Mouse (Mus musculus): ENCODE results near the gene Magix. TPM values are rescaled to one million over a fixed set of nuclear protein-coding genes. Genes with fewer than 3 reads are reported as not detected.

Magix gene
- polyA plus RNA-seq, 2 experiments, result 0.55 to 0.87 TPM

GRCm38 (mm10) chrX:7672739-7673138, 8.3 kb downstream of the Magix start:
- TF ChIP-seq POLR2A (IDR thresholded peaks at IDR 0.05; ENCODE audit: borderline replicate concordance, extremely low read depth, insufficient read depth, insufficient read length), result no peak
- DNase-seq (ENCODE audit: low spot score) (no peak), ATAC-seq (ENCODE audit: low FRiP score, low read depth) (no peak)
- Histone ChIP-seq H3K4me3 (replicated peaks; ENCODE audit: low read length) (no peak overlapping the region), H3K27me3 (ENCODE audit: control insufficient read depth, insufficient read depth, low read length) (no peaks in the 10 kb centered on the region), H3K27ac (replicated peaks; ENCODE audit: low read depth, low read length) (no peak overlapping the region), H3K4me1 (ENCODE audit: control insufficient read depth, insufficient read depth, low read length) (peaks cover 9% of the 10 kb centered on the region; the same call in 1 of the 2 replicates), H3K9me3 (ENCODE audit: control insufficient read depth, low read length) (no peaks in the 10 kb centered on the region), H3K9ac (ENCODE audit: low read depth, low read length, severe bottlenecking) (no peak overlapping the region), H3K36me3 (ENCODE audit: control insufficient read depth, insufficient read depth, low read length) (no peaks in the 10 kb centered on the region), H3K4me2 (replicated peaks; ENCODE audit: low read depth, low read length, severe bottlenecking) (no peak overlapping the region)
- WGBS, result 28% methylated on average over 6 of the region's 6 CpGs

GRCm38 (mm10) chrX:7670921-7671623, 10.0 kb downstream of the Magix start, which contains the start of gene Plp2:
TSS of gene Plp2 (minus strand) at chrX:7671390.
- Histone ChIP-seq H3K36me3 (ENCODE audit: control insufficient read depth, insufficient read depth, low read length) (peaks cover 6% of the 10 kb centered on the region; the same call in 1 of the 2 replicates), H3K4me2 (replicated peaks; ENCODE audit: low read depth, low read length, severe bottlenecking) (peak within 1 kb of the TSS; percentile 48), H3K27me3 (ENCODE audit: control insufficient read depth, insufficient read depth, low read length) (no peaks in the 10 kb centered on the region), H3K27ac (replicated peaks; ENCODE audit: low read depth, low read length) (peak within 1 kb of the TSS; percentile 63), H3K9me3 (ENCODE audit: control insufficient read depth, low read length) (no peaks in the 10 kb centered on the region), H3K9ac (ENCODE audit: low read depth, low read length, severe bottlenecking) (peak within 1 kb of the TSS; percentile 56), H3K4me1 (ENCODE audit: control insufficient read depth, insufficient read depth, low read length) (peaks cover 9% of the 10 kb centered on the region; the same call in 1 of the 2 replicates), H3K4me3 (replicated peaks; ENCODE audit: low read length) (peak within 1 kb of the TSS; percentile 44)
- WGBS, result 19% methylated on average over 27 of the region's 36 CpGs
- ATAC-seq (ENCODE audit: low FRiP score, low read depth) (peak; percentile 23; the same call in 1 of the 2 replicates), DNase-seq (ENCODE audit: low spot score) (no peak)
- no peak for TF ChIP-seq POLR2A (IDR thresholded peaks at IDR 0.05; ENCODE audit: borderline replicate concordance, extremely low read depth, insufficient read depth, insufficient read length)

DNA sequence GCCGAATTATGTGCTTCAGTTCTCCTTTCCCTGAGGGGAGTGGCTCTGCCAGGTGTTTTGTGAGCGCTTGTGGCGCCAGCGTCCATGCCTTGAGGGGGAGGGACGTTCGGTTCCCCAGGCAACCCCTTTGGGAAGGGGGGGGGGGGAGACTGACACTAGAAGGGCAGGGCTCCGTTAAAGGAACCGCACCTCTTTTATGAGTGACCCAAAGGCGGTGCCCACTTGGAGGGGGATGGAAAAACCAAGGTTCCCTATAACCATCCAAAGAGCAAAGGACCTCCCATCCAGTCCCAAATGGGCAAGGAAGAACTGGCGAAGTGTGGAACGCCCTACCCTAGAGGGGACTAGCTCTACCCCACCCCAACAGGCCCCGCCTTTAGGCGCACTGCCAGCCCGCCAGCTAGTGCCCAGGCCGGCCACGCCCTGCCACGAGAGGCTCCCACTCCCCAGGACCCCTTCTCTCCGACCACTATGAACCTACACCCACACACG, 10.6 kb downstream of the Magix start:
- DNase-seq (ENCODE audit: low spot score) (peak; percentile 47), ATAC-seq (ENCODE audit: low FRiP score, low read depth) (peak; percentile 64; the same call in 1 of the 2 replicates)
- Histone ChIP-seq H3K4me1 (ENCODE audit: control insufficient read depth, insufficient read depth, low read length) (peaks cover 9% of the 10 kb centered on the region; the same call in 1 of the 2 replicates), H3K9ac (ENCODE audit: low read depth, low read length, severe bottlenecking) (peak overlapping the region; percentile 56), H3K4me2 (replicated peaks; ENCODE audit: low read depth, low read length, severe bottlenecking) (peak overlapping the region; percentile 48), H3K9me3 (ENCODE audit: control insufficient read depth, low read length) (no peaks in the 10 kb centered on the region), H3K4me3 (replicated peaks; ENCODE audit: low read length) (peak overlapping the region; percentile 44), H3K27me3 (ENCODE audit: control insufficient read depth, insufficient read depth, low read length) (no peaks in the 10 kb centered on the region), H3K36me3 (ENCODE audit: control insufficient read depth, insufficient read depth, low read length) (peaks cover 11% of the 10 kb centered on the region), H3K27ac (replicated peaks; ENCODE audit: low read depth, low read length) (peak overlapping the region; percentile 63)
- 18% methylated on average over 11 of the region's 19 CpGs for WGBS
- TF ChIP-seq POLR2A (IDR thresholded peaks at IDR 0.05; ENCODE audit: borderline replicate concordance, extremely low read depth, insufficient read depth, insufficient read length), result no peak

GRCm38 (mm10) chrX:7665739-7666502, 15.1 kb downstream of the Magix start:
- no peak for ATAC-seq (ENCODE audit: low FRiP score, low read depth)
- Histone ChIP-seq H3K4me2 (replicated peaks; ENCODE audit: low read depth, low read length, severe bottlenecking) (no peak overlapping the region), H3K9me3 (ENCODE audit: control insufficient read depth, low read length) (no peaks in the 10 kb centered on the region), H3K27me3 (ENCODE audit: control insufficient read depth, insufficient read depth, low read length) (no peaks in the 10 kb centered on the region), H3K27ac (replicated peaks; ENCODE audit: low read depth, low read length) (no peak overlapping the region), H3K4me3 (replicated peaks; ENCODE audit: low read length) (no peak overlapping the region), H3K4me1 (ENCODE audit: control insufficient read depth, insufficient read depth, low read length) (no peaks in the 10 kb centered on the region), H3K9ac (ENCODE audit: low read depth, low read length, severe bottlenecking) (no peak overlapping the region), H3K36me3 (ENCODE audit: control insufficient read depth, insufficient read depth, low read length) (peaks cover 14% of the 10 kb centered on the region)
- DNase-seq (ENCODE audit: low spot score), result no peak
- WGBS, result 76% methylated on average over 21 of the region's 21 CpGs
- TF ChIP-seq POLR2A (IDR thresholded peaks at IDR 0.05; ENCODE audit: borderline replicate concordance, extremely low read depth, insufficient read depth, insufficient read length), result no peak

DNA sequence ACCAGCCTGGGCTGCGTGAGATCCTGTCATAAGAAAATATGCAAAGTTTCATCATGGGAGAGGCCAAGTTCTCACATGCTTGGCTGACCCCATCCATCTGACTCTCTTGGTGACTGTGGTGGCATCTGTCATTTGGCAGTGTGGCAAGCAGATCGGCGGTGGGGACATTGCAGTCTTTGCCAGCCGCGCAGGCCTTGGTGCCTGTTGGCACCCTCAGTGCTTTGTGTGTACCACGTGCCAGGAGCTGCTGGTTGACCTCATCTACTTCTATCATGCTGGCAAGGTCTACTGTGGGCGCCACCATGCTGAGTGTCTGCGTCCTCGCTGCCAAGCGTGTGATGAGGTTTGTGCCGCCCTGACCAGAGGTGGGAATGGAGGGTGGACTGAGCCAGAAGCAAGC, 16.3 kb downstream of the Magix start:
- H3K4me3 ChIP-seq (replicated peaks; ENCODE audit: low read length), result no peak overlapping the region
- H3K27me3 ChIP-seq (ENCODE audit: control insufficient read depth, insufficient read depth, low read length), result no peaks in the 10 kb centered on the region
- H3K4me1 ChIP-seq (ENCODE audit: control insufficient read depth, insufficient read depth, low read length), result no peaks in the 10 kb centered on the region
- 90% methylated on average over 11 of the region's 11 CpGs for WGBS
- DNase-seq (ENCODE audit: low spot score) (no peak), ATAC-seq (ENCODE audit: low FRiP score, low read depth) (no peak)
- H3K9me3 ChIP-seq (ENCODE audit: control insufficient read depth, low read length), result no peaks in the 10 kb centered on the region
- no peak for TF ChIP-seq POLR2A (IDR thresholded peaks at IDR 0.05; ENCODE audit: borderline replicate concordance, extremely low read depth, insufficient read depth, insufficient read length)
- H3K4me2 ChIP-seq (replicated peaks; ENCODE audit: low read depth, low read length, severe bottlenecking), result no peak overlapping the region
- no peak overlapping the region for H3K9ac ChIP-seq (ENCODE audit: low read depth, low read length, severe bottlenecking)
- H3K27ac ChIP-seq (replicated peaks; ENCODE audit: low read depth, low read length), result no peak overlapping the region
- peaks cover 14% of the 10 kb centered on the region for H3K36me3 ChIP-seq (ENCODE audit: control insufficient read depth, insufficient read depth, low read length)
